Mouse (Mus musculus): ENCODE data around the gene Gm1043. TPM values are rescaled to one million over a fixed set of nuclear protein-coding genes. Genes with fewer than 3 reads are reported as not detected.

The Gm1043 gene
- total RNA-seq, 2 experiments from 2014 or later = not detected

- no peak for ATAC-seq (ENCODE audit: poor library complexity, severe bottlenecking)
These were observed 111.6 kb downstream of the Gm1043 start for GRCm38 (mm10) chr5:37196666-37197250.

GRCm38 (mm10) chr5:37197423-37197822 lies 112.3 kb downstream of the Gm1043 start:
- no peak for ATAC-seq (ENCODE audit: poor library complexity, severe bottlenecking)

GRCm38 (mm10) chr5:37198011-37198688 lies 113.0 kb downstream of the Gm1043 start:
- no peak for ATAC-seq (ENCODE audit: poor library complexity, severe bottlenecking)

GRCm38 (mm10) chr5:37202285-37202684 lies 117.1 kb downstream of the Gm1043 start:
- ATAC-seq (ENCODE audit: poor library complexity, severe bottlenecking) = no peak

- no peak for ATAC-seq (ENCODE audit: poor library complexity, severe bottlenecking)
These were observed 119.7 kb downstream of the Gm1043 start for GRCm38 (mm10) chr5:37204886-37205285.

GRCm38 (mm10) chr5:37205420-37205819 lies 120.2 kb downstream of the Gm1043 start:
- no peak for ATAC-seq (ENCODE audit: poor library complexity, severe bottlenecking)

GRCm38 (mm10) chr5:37206364-37206763 lies 121.2 kb downstream of the Gm1043 start:
- no peak for ATAC-seq (ENCODE audit: poor library complexity, severe bottlenecking)

- ATAC-seq (ENCODE audit: poor library complexity, severe bottlenecking) = no peak
These were observed 128.0 kb downstream of the Gm1043 start for GRCm38 (mm10) chr5:37212938-37213708.

- no peak for ATAC-seq (ENCODE audit: poor library complexity, severe bottlenecking)
These were observed 128.5 kb downstream of the Gm1043 start for GRCm38 (mm10) chr5:37213709-37214103.

- ATAC-seq (ENCODE audit: poor library complexity, severe bottlenecking) = no peak
These were observed 129.4 kb downstream of the Gm1043 start for GRCm38 (mm10) chr5:37214614-37215013.

- ATAC-seq (ENCODE audit: poor library complexity, severe bottlenecking) = no peak
These were observed 130.1 kb downstream of the Gm1043 start for GRCm38 (mm10) chr5:37215276-37215675.

- no peak for ATAC-seq (ENCODE audit: poor library complexity, severe bottlenecking)
These were observed 134.4 kb downstream of the Gm1043 start for GRCm38 (mm10) chr5:37219615-37220014.

- ATAC-seq (ENCODE audit: poor library complexity, severe bottlenecking) = no peak
These were observed 135.4 kb downstream of the Gm1043 start for GRCm38 (mm10) chr5:37220575-37220974.

- no peak for ATAC-seq (ENCODE audit: poor library complexity, severe bottlenecking)
These were observed 136.4 kb downstream of the Gm1043 start for GRCm38 (mm10) chr5:37221563-37221962.

- ATAC-seq (ENCODE audit: poor library complexity, severe bottlenecking) = no peak
These were observed 137.1 kb downstream of the Gm1043 start for GRCm38 (mm10) chr5:37222316-37222715.

GRCm38 (mm10) chr5:37225708-37226107 lies 140.5 kb downstream of the Gm1043 start:
- ATAC-seq (ENCODE audit: poor library complexity, severe bottlenecking) = no peak

GRCm38 (mm10) chr5:37227956-37228680 lies 142.9 kb downstream of the Gm1043 start:
- no peak for ATAC-seq (ENCODE audit: poor library complexity, severe bottlenecking)

GRCm38 (mm10) chr5:37228894-37229293 lies 143.7 kb downstream of the Gm1043 start:
- ATAC-seq (ENCODE audit: poor library complexity, severe bottlenecking) = no peak

- ATAC-seq (ENCODE audit: poor library complexity, severe bottlenecking) = no peak
These were observed 147.9 kb downstream of the Gm1043 start for GRCm38 (mm10) chr5:37233010-37233557.

- ATAC-seq (ENCODE audit: poor library complexity, severe bottlenecking) = no peak
These were observed 153.5 kb downstream of the Gm1043 start for GRCm38 (mm10) chr5:37238654-37239053.

GRCm38 (mm10) chr5:37240550-37240949 lies 155.4 kb downstream of the Gm1043 start:
- no peak for ATAC-seq (ENCODE audit: poor library complexity, severe bottlenecking)
